In genomic region chr9:39871986-39872385, GRCm38 (mm10) we compare ENCODE assay signal across 14 mouse cellular contexts. TPM values are rescaled to one million over a fixed set of nuclear protein-coding genes. Genes with fewer than 3 reads are reported as not detected.
"Had no signal": no experiment of that assay in that cellular context is flagged by ENCODE, and none has a peak within 500 bp of the region (broad histone marks: within the 10 kb centered on the region; RNA-seq: fewer than 3 reads in every experiment).

No protein-coding gene starts in this region.

RNA-seq across cellular contexts. Expression of gene Olfr972, which starts 5.8 kb away (rescaled TPM):
- total RNA-seq: common myeloid progenitor, adult 5-6 weeks; forebrain, postnatal 0 days; gastrocnemius, adult 18-20 months; gastrocnemius, adult 2 months; gastrocnemius, adult 8-10 months; gastrocnemius, postnatal 10 days; gastrocnemius, postnatal 14 days; gastrocnemius, postnatal 25 days; gastrocnemius, postnatal 36 days; gastrocnemius, postnatal 4 days; granulocyte monocyte progenitor cell, adult 5-6 weeks; heart, adult 18-20 months; heart, adult 2 months; heart, adult 8-10 months had no signal

RNA-seq across cellular contexts. Expression of gene Olfr229, which starts 35.1 kb away (rescaled TPM):
- total RNA-seq: common myeloid progenitor, adult 5-6 weeks; forebrain, postnatal 0 days; gastrocnemius, adult 18-20 months; gastrocnemius, adult 2 months; gastrocnemius, adult 8-10 months; gastrocnemius, postnatal 10 days; gastrocnemius, postnatal 14 days; gastrocnemius, postnatal 25 days; gastrocnemius, postnatal 36 days; gastrocnemius, postnatal 4 days; granulocyte monocyte progenitor cell, adult 5-6 weeks; heart, adult 18-20 months; heart, adult 2 months; heart, adult 8-10 months had no signal

RNA-seq across cellular contexts. Expression of gene Olfr971, which starts 35.3 kb away (rescaled TPM):
- total RNA-seq: common myeloid progenitor, adult 5-6 weeks; forebrain, postnatal 0 days; gastrocnemius, adult 18-20 months; gastrocnemius, adult 2 months; gastrocnemius, adult 8-10 months; gastrocnemius, postnatal 10 days; gastrocnemius, postnatal 14 days; gastrocnemius, postnatal 25 days; gastrocnemius, postnatal 36 days; gastrocnemius, postnatal 4 days; granulocyte monocyte progenitor cell, adult 5-6 weeks; heart, adult 18-20 months; heart, adult 2 months; heart, adult 8-10 months had no signal
